Mouse (Mus musculus) forebrain, embryonic 13.5 days (tissue): Measurements from ENCODE around the gene Wdr78. TPM values are rescaled to one million over a fixed set of nuclear protein-coding genes. Genes with fewer than 3 reads are reported as not detected.

Experiments used
- ATAC-seq: fragments of 200-750 bp; cut with Nextera tagmentation; 2 replicates; pipeline ENCODE4 v1.8.0; 2017
- H3K27ac ChIP-seq: fragments of 300-500 bp; sonication (generic); 2 replicates; pipeline ENCODE4 v1.5.1; 2015; ENCODE audit warnings: inconsistent platforms, mild to moderate bottlenecking, moderate library complexity
- H3K27me3 ChIP-seq: fragments of 300-500 bp; sonication (generic); 2 replicates; pipeline ENCODE4 v1.6.1; 2015; ENCODE audit warnings: mild to moderate bottlenecking, inconsistent platforms
- H3K36me3 ChIP-seq: fragments of 300-500 bp; sonication (generic); 2 replicates; pipeline ENCODE4 v1.6.1; 2015; ENCODE audit warnings: mild to moderate bottlenecking, inconsistent platforms; ENCODE audit not compliant: poor library complexity, severe bottlenecking
- H3K4me1 ChIP-seq: fragments of 300-500 bp; sonication (generic); 2 replicates; pipeline ENCODE4 v1.6.1; 2015; ENCODE audit warnings: inconsistent platforms
- H3K4me2 ChIP-seq: fragments of 300-500 bp; sonication (generic); 2 replicates; pipeline ENCODE4 v1.6.1; 2015; ENCODE audit warnings: inconsistent platforms, mild to moderate bottlenecking, moderate library complexity
- H3K4me3 ChIP-seq: fragments of 300-500 bp; sonication (generic); 2 replicates; pipeline ENCODE4 v1.5.1; 2015; ENCODE audit warnings: mild to moderate bottlenecking, inconsistent platforms
- H3K9ac ChIP-seq: fragments of 300-500 bp; sonication (generic); 2 replicates; pipeline ENCODE4 v1.6.1; 2015; ENCODE audit warnings: mild to moderate bottlenecking, inconsistent platforms
- H3K9me3 ChIP-seq: fragments of 300-500 bp; sonication (generic); replicated peaks from 2 replicates; pipeline ENCODE4 v1.6.1; 2016; ENCODE audit warnings: inconsistent platforms
- WGBS: fragments of 180-500 bp; shearing (Covaris S2); methylation state at CpG from one replicate; pipeline ENCODE4 v1.1.7; 2015; 5-methylcytosine and 5-hydroxymethylcytosine counted together
- polyA plus RNA-seq: library from polyadenylated mRNA; unstranded; fragments of >200 nt; fragmentation: Nextera tagmentation; extraction: Ambion mirVana; gene quantifications from 2 replicates; pipeline ENCODE4 v1.2.1, GENCODE M21; 2015

The Wdr78 gene
- polyA plus RNA-seq = 4.7 TPM in 2 replicates

DNA sequence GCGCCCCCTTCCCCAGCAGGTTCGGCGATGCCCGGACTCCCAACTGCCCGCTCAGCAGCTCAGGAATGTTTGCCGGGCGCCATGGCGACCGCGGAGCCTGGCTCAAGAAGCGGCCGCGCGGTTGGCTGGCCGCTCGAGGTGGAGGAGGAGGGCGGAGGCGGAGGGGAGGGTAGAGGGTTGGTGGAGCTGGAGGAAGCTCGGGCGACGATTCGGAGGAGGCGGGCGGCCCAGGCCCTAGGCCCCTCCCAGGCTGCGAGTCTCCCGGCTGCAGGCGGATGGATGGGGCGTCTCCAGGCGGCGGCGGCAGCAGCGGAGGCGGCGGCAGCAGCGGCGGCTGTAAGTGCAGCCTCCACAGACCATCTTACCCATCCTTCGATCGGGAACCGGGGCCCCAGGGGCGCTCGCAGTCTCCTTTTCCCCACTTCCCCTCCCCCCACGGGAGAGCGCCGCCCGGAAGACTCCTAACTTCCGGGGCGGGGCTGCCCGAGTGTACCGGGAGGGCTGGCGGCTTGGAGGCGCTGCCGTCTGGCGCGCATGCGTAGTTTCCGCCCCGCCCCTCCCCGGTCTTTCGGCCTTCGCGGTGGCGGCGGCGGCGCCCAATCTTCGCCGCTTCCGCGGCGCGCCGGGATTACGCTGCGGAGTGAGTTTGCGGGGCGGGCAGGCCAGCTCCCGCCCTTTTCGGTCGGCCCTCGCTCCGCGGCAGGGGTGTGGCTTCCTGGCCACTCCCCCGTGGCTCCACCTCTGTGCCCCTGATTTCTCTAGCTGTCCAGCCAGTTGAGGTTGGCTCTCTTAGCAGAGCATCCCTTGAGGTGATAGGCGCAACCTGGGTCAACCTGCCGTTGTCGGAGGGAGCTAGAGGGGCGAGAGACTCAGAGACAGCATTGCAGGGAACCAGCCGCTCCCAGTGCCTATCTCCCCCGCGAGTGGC lies at the start of gene Wdr78, which contains the start of gene Mier1:
Gene Wdr78 (minus strand): TSS at position 372 of the 928 bp plus-strand sequence.
Gene Mier1 (plus strand): TSS at position 207 of the 928 bp plus-strand sequence.
- Histone ChIP-seq H3K27ac (peak within 1 kb of the TSS; percentile 100), H3K4me1 (peaks cover 39% of the 10 kb centered on the region), H3K9me3 (no peaks in the 10 kb centered on the region), H3K27me3 (no peaks in the 10 kb centered on the region), H3K4me2 (peak within 1 kb of the TSS; percentile 79), H3K36me3 (peaks cover 14% of the 10 kb centered on the region; the same call in 1 of the 2 replicates), H3K4me3 (peak within 1 kb of the TSS; percentile 88), H3K9ac (peak within 1 kb of the TSS; percentile 86)
- ATAC-seq = peak; percentile 99
- WGBS = 0% methylated on average over 66 of the region's 90 CpGs

DNA sequence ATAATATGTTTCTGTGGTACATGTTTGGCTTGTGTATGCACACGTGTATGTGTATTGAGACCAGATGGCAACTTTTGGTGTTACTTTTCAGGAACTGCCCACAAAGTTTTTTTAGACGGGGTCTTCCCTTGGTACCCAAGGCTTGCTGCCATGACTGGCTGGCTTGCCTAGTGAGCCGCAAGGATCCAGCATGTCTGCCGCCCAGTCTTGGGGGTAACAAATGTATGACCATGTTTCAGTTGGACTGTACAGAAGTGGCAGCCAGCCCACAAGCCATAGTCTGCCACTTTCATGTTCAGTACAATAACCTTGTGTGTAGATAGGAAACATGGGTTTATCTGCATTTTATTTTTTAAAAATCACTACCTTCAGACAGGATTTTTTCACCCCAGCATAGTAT lies 44.4 kb upstream of the Wdr78 start:
- no peak overlapping the region for H3K27ac ChIP-seq
- no peak overlapping the region for H3K4me2 ChIP-seq
- ATAC-seq = no peak
- no peaks in the 10 kb centered on the region for H3K27me3 ChIP-seq
- H3K9ac ChIP-seq = no peak overlapping the region
- no peaks in the 10 kb centered on the region for H3K9me3 ChIP-seq
- no peak overlapping the region for H3K4me3 ChIP-seq
- 94% methylated on average over 4 of the region's 4 CpGs for WGBS
- H3K36me3 ChIP-seq = peaks cover 62% of the 10 kb centered on the region
- no peaks in the 10 kb centered on the region for H3K4me1 ChIP-seq

DNA sequence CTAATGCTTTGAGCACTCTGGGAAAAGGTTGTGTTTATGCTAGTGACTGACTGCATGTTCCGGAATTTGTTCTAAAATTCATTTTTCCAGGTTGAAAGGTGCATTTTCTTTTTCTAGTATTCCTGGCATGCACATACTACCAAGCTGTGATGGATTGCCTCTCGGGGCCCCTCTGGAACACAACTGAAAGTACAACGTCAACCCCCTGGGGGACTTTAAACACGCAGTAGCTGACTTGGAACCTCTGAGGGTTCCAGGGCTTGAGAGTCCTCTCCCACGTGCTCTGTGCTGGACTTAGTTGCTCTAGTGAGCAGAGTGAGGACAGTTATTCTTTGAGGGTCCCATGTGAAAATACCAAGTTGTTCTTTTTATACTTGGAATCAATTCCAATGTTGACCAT lies 37.6 kb upstream of the Wdr78 start:
- Histone ChIP-seq H3K4me3 (no peak overlapping the region), H3K27ac (no peak overlapping the region), H3K4me2 (no peak overlapping the region), H3K4me1 (no peaks in the 10 kb centered on the region), H3K27me3 (no peaks in the 10 kb centered on the region), H3K9ac (no peak overlapping the region), H3K36me3 (peaks cover 77% of the 10 kb centered on the region), H3K9me3 (no peaks in the 10 kb centered on the region)
- no peak for ATAC-seq
- WGBS = 95% methylated on average over 5 of the region's 5 CpGs

- Histone ChIP-seq H3K4me3 (no peak overlapping the region), H3K9me3 (no peaks in the 10 kb centered on the region), H3K4me1 (no peaks in the 10 kb centered on the region), H3K27me3 (no peaks in the 10 kb centered on the region), H3K36me3 (peaks cover 58% of the 10 kb centered on the region), H3K9ac (no peak overlapping the region), H3K4me2 (no peak overlapping the region), H3K27ac (no peak overlapping the region)
- WGBS = 24% methylated on average over 5 of the region's 5 CpGs
- no peak for ATAC-seq
These were observed 32.0 kb upstream of the Wdr78 start for GRCm38 (mm10) chr4:103146339-103146738.

DNA sequence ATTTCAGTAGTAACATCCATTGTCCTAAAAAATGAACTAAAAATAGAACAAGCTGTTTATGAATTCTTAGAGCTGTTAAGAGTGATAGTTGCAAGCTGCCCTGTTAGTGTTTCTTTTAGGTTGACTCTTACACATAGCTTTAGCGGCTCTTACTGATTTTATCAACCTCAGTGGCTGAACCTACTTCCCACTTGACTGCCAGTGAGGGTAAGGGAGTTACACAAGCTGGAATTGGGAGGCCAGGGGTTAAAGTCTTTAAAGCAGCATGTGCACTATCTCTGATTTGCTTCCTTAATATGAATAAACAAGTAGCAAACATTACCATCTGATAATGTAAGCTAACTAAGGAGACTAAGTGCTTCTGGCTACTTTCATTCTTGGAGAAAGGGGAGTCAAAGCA lies 22.6 kb upstream of the Wdr78 start:
- H3K36me3 ChIP-seq = peaks cover 46% of the 10 kb centered on the region
- no peak overlapping the region for H3K9ac ChIP-seq
- 94% methylated on average over 1 of the region's 1 CpGs for WGBS
- H3K27ac ChIP-seq = no peak overlapping the region
- ATAC-seq = no peak
- H3K9me3 ChIP-seq = no peaks in the 10 kb centered on the region
- H3K27me3 ChIP-seq = no peaks in the 10 kb centered on the region
- no peak overlapping the region for H3K4me3 ChIP-seq
- no peaks in the 10 kb centered on the region for H3K4me1 ChIP-seq
- no peak overlapping the region for H3K4me2 ChIP-seq

DNA sequence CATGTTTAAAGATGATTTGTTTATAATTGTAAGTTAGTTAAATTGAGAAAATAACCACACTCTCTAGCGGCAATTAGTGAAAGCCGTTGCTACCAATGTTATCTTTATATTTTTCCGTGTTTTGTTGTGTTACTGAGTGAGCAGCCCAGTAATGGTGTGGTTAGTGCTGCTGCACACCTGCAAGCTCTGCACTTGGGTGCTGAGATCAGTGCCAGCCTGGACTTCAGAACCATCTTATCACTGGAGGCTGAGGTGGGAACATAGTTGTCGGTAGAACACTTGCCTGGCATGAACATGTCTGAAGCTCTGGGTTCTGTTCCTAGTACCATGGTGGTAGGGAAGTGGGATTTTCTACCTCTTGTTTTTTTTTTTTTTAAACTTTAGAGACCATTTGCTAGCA lies 12.2 kb upstream of the Wdr78 start:
- no peak for ATAC-seq
- Histone ChIP-seq H3K4me1 (peaks cover 6% of the 10 kb centered on the region; the same call in 1 of the 2 replicates), H3K4me3 (no peak overlapping the region), H3K36me3 (peaks cover 4% of the 10 kb centered on the region; the same call in 1 of the 2 replicates), H3K27me3 (no peaks in the 10 kb centered on the region), H3K4me2 (no peak overlapping the region), H3K27ac (no peak overlapping the region), H3K9ac (no peak overlapping the region), H3K9me3 (no peaks in the 10 kb centered on the region)
- 91% methylated on average over 4 of the region's 4 CpGs for WGBS

DNA sequence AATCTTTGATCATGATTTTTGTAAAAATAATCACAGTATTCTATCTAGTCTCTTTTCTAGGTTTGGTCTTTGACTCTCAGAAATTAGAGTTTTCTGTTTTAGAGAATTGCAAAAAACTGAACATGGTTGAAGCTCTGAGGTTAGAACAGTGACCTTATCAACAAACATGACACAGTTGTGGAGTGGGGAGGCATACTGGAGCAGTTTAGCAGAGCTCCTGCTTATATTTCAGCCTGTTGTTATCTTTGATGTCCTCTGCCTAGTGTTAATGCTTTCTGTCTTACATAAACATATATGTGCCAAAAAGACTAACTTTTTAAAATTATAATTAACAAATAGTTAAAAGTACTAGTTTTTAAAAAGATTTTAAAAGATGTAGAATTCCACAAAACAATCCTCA lies 9.3 kb upstream of the Wdr78 start:
- Histone ChIP-seq H3K9me3 (no peaks in the 10 kb centered on the region), H3K27me3 (no peaks in the 10 kb centered on the region), H3K36me3 (no peaks in the 10 kb centered on the region), H3K4me2 (no peak overlapping the region), H3K4me1 (peaks cover 28% of the 10 kb centered on the region), H3K27ac (no peak overlapping the region), H3K4me3 (no peak overlapping the region), H3K9ac (no peak overlapping the region)
- ATAC-seq = no peak

GRCm38 (mm10) chr4:103123086-103123485 lies 8.7 kb upstream of the Wdr78 start:
- Histone ChIP-seq H3K27me3 (no peaks in the 10 kb centered on the region), H3K9ac (no peak overlapping the region), H3K4me1 (peaks cover 30% of the 10 kb centered on the region), H3K9me3 (no peaks in the 10 kb centered on the region), H3K4me3 (no peak overlapping the region), H3K36me3 (no peaks in the 10 kb centered on the region), H3K4me2 (no peak overlapping the region), H3K27ac (no peak overlapping the region)
- ATAC-seq = no peak
- WGBS = 73% methylated on average over 2 of the region's 2 CpGs

- H3K9ac ChIP-seq = no peak overlapping the region
- no peaks in the 10 kb centered on the region for H3K27me3 ChIP-seq
- peaks cover 6% of the 10 kb centered on the region; the same call in 1 of the 2 replicates for H3K36me3 ChIP-seq
- no peak for ATAC-seq
- H3K4me3 ChIP-seq = peak overlapping the region; percentile 85; the same call in 1 of the 2 replicates
- 83% methylated on average over 9 of the region's 9 CpGs for WGBS
- H3K27ac ChIP-seq = no peak overlapping the region
- peaks cover 34% of the 10 kb centered on the region for H3K4me1 ChIP-seq
- peak overlapping the region; percentile 85 for H3K4me2 ChIP-seq
- H3K9me3 ChIP-seq = no peaks in the 10 kb centered on the region
These were observed 6.6 kb upstream of the Wdr78 start for GRCm38 (mm10) chr4:103120874-103121389.

DNA sequence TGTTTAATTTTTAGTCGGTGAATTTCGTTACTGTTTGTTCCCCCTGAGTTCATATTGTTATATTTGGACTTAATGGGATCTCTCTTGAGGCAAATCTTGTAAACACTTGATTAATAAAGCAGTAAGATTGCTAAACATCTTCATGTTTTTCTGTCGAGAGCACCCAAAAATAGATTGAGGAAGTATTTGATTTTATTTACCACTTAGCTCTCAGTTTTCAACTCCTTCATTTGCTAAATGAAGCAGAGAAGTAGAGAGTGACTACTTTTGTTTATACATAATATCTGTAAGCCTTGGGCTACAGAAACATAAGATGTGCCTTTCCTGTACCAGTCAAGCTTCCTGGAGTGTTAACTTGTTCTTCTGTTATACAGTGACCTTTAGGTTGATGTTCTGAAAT lies 6.0 kb upstream of the Wdr78 start:
- Histone ChIP-seq H3K4me3 (peak overlapping the region; percentile 85), H3K36me3 (peaks cover 6% of the 10 kb centered on the region; the same call in 1 of the 2 replicates), H3K27ac (no peak overlapping the region), H3K4me1 (peaks cover 40% of the 10 kb centered on the region), H3K9ac (peak overlapping the region; percentile 94), H3K27me3 (no peaks in the 10 kb centered on the region), H3K4me2 (peak overlapping the region; percentile 85), H3K9me3 (no peaks in the 10 kb centered on the region)
- no peak for ATAC-seq
- 34% methylated on average over 3 of the region's 3 CpGs for WGBS

GRCm38 (mm10) chr4:103120028-103120384 lies 5.7 kb upstream of the Wdr78 start:
- Histone ChIP-seq H3K4me2 (peak overlapping the region; percentile 85), H3K27me3 (no peaks in the 10 kb centered on the region), H3K27ac (0 out of 2 replicates have a peak overlapping the region, but pooled peaks have one; percentile 82), H3K9me3 (no peaks in the 10 kb centered on the region), H3K9ac (peak overlapping the region; percentile 94), H3K4me3 (peak overlapping the region; percentile 85), H3K4me1 (peaks cover 43% of the 10 kb centered on the region), H3K36me3 (peaks cover 6% of the 10 kb centered on the region; the same call in 1 of the 2 replicates)
- 17% methylated on average over 4 of the region's 4 CpGs for WGBS
- ATAC-seq = no peak
